Mouse (Mus musculus) heart, adult 10 weeks (tissue): ENCODE data around the gene Klhl36. TPM values are rescaled to one million over a fixed set of nuclear protein-coding genes. Genes with fewer than 3 reads are reported as not detected.

Source experiments
- polyA plus RNA-seq: library from polyadenylated mRNA; stranded (reverse); fragments of 350-450 nt; fragmentation: Illumina TruSeq; extraction: RNeasy Lipid Tissue Mini Kit (QIAGEN cat#74804); gene quantifications from one replicate; pipeline ENCODE4 v1.2.3, GENCODE M21; 2014; ENCODE audit warnings: low read depth, low replicate concordance

The Klhl36 gene
- polyA plus RNA-seq = 1.7 TPM

DNA sequence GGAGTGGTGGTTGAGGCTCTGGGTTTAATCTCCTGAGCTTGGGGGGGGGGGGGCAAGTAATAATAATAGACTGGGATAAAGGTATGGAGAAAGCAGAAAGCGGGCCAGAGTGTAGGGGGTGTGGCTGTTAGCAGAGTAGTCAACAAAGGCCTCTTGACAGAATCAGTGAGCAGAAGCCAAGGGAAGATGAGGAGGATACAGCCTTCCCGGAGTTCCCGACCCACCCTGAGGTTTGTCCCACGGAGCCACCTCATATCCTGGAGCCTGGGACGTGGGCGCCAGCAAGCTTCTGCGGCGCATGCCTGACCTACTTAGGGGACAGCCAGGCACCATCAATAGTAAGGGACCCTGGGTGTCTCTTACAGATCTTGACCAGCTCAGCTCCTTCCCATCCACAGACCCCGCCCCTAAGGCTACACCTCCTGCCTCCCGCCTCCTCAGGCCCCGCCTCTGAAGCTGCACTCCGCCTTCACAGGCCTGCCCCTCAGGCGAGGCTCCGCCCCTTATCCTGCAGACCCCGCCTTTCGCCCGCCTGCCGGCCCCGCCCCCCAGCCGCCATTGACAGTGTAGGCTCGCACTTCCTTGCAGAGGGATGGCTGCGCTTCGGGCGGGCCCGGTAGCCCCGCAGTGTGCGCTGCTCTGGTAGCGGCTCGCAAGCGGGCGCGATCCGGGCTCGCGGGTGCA is at the start of gene Klhl36:
TSS of gene Klhl36 (plus strand) at position 561 of the 684 bp plus-strand sequence.

DNA sequence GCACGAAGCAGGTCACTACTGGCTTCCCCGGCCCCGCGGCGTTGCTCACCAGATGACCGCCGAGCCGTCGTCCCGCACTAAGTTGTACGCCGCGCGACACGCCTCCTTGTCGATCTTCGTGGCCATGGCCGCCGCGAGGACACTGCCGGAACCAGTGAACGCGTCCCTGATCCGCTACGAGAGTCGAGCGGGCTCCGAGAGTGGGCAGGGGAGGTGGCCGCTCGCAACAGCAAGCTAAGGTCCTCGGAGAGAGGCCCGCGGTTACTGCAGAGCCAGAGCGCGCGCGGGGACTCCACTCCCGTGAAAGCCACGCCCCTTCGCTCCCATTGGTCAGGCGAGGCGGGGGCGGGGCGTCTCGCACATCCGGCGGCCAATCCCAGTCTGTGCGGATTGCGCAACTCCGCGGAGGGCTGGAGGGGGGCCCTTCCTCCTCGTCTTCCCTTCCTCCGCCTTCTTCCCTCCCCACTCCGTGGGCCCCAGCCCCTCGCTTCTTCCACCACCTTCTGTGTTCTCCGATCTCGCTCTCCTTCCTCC is 21.7 kb upstream of the Klhl36 start, which contains the start of gene Cotl1:
TSS of gene Cotl1 (minus strand) at position 270 of the 534 bp plus-strand sequence.

DNA sequence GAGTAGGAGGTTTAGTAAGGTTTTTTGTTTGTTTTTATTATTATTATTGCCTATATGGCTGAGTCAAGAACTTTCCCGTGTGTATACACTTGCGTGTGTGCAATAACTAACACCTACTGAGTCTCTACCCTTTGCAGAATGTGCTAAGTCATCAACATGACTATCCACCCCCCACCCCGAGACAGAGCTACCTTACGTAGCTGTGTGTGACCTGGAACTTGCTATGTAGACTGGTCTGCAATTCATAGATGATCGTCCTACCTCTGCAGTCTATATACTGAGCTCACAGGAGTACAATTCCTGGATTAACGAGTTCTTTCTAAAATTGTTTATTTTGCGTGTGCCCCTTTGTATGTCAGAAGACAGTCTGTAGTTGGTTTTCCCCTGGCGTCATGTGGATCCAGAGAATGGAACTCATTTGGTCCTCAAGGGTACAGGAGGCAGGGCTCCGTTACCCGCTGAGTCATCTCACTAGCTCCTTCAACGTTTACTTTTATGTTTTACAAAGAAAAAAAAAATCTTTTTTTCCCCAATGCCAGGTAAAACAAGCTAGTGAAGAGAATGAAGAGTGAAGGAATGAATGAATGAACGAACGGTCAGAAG is 48.0 kb downstream of the Klhl36 start, which contains the start of gene Usp10:
TSS of gene Usp10 (plus strand) at position 417 of the 603 bp plus-strand sequence.

DNA sequence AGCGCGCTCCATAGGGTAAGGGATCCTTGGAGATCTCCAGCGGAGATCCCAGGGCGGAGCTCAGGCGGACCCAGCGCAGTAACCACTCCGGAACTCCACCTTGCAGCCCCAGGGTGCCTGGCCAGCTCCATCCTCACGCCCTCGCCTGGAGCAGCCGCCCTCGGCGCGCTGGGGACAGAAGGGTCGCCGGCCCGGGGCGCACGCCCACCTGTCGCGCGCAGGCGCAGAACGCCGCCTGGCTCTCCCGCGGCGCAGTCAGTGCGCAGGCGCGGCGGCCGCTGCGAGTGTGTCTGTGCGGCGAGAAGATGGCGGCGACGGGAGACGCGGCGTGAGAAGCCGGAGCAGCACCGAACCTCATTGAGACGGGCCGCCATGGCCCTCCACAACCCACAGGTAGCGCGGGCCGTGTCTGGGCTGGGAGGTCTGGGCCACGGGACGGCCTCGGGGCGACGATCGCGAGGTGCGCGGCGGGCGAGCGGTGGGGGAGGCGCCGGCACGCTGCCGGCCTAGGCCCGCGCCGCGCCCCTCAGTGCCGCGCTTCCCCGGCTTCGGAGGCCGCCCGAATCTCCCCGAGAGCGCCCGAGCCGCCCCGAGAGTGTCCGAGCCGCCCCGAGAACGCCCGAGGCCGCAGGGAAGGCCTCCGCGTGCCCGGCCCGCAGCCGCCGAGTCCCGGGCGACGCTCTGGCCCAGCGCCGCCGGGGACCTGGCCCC is 48.6 kb downstream of the Klhl36 start, which contains the start of gene Gm20388:
TSS of gene Gm20388 (plus strand) at position 295 of the 711 bp plus-strand sequence.

Other genes with a start within 250 kb of the Klhl36 start
- gene Adad2, start 249.5 kb upstream of the Klhl36 start, polyA plus RNA-seq = not detected
- 0.34 TPM for gene Kcng4, start 226.6 kb upstream of the Klhl36 start, polyA plus RNA-seq
- 23.6 TPM for gene Wfdc1, start 195.9 kb upstream of the Klhl36 start, polyA plus RNA-seq
- not detected for gene Atp2c2, start 162.3 kb upstream of the Klhl36 start, polyA plus RNA-seq
- 13.1 TPM for gene Tldc1, start 83.8 kb upstream of the Klhl36 start, polyA plus RNA-seq
- 16.8 TPM for gene Cotl1, start 21.7 kb upstream of the Klhl36 start, polyA plus RNA-seq
- gene Usp10, start 48.1 kb downstream of the Klhl36 start, polyA plus RNA-seq = 51.1 TPM
- 24.8 TPM for gene Gm20388, start 48.6 kb downstream of the Klhl36 start, polyA plus RNA-seq
- gene Crispld2, start 130.2 kb downstream of the Klhl36 start, polyA plus RNA-seq = 32.3 TPM
- 28.3 TPM for gene Zdhhc7, start 239.2 kb downstream of the Klhl36 start, polyA plus RNA-seq